Mouse (Mus musculus) midbrain, embryonic 14.5 days (tissue): Measurements from ENCODE around the gene Map7. TPM values are rescaled to one million over a fixed set of nuclear protein-coding genes. Genes with fewer than 3 reads are reported as not detected.

Experiments
- ATAC-seq: fragments of 200-750 bp; cut with Nextera tagmentation; 2 replicates; pipeline ENCODE4 v1.8.0; 2017; ENCODE audit warnings: moderate number of reproducible peaks, moderate library complexity; ENCODE audit not compliant: low FRiP score, low TSS enrichment
- DNase-seq: peaks from one replicate; pipeline ENCODE4 v3.0.0-alpha.2; 2015
- H3K27ac ChIP-seq: fragments of 300-500 bp; sonication (generic); replicated peaks from 2 replicates; pipeline ENCODE4 v1.5.1; 2014; ENCODE audit warnings: mild to moderate bottlenecking, low read depth, low read length, moderate library complexity
- H3K27me3 ChIP-seq: fragments of 300-500 bp; sonication (generic); 2 replicates; pipeline ENCODE4 v1.6.1; 2014; ENCODE audit warnings: low read length, control low read depth, mixed read lengths; ENCODE audit not compliant: control insufficient read depth, insufficient read depth
- H3K36me3 ChIP-seq: fragments of 300-500 bp; sonication (generic); 2 replicates; pipeline ENCODE4 v1.6.1; 2014; ENCODE audit warnings: low read length, control low read depth; ENCODE audit not compliant: control insufficient read depth, insufficient read depth
- H3K4me1 ChIP-seq: fragments of 300-500 bp; sonication (generic); 2 replicates; pipeline ENCODE4 v1.6.1; 2014; ENCODE audit warnings: mild to moderate bottlenecking, antibody characterized with exemption, low read length, control low read depth; ENCODE audit not compliant: control insufficient read depth, insufficient read depth
- H3K4me2 ChIP-seq: fragments of 300-500 bp; sonication (generic); 2 replicates; pipeline ENCODE4 v1.6.1; 2014; ENCODE audit warnings: mild to moderate bottlenecking, low read length, moderate library complexity
- H3K4me3 ChIP-seq: fragments of 300-500 bp; sonication (generic); replicated peaks from 2 replicates; pipeline ENCODE4 v1.5.1; 2014; ENCODE audit warnings: low read depth, low read length
- H3K9ac ChIP-seq: fragments of 300-500 bp; sonication (generic); replicated peaks from 2 replicates; pipeline ENCODE4 v1.6.1; 2014; ENCODE audit warnings: mild to moderate bottlenecking, low read length, moderate library complexity
- H3K9me3 ChIP-seq: fragments of 300-500 bp; sonication (generic); 2 replicates; pipeline ENCODE4 v1.6.1; 2016; ENCODE audit warnings: low read length, control low read depth, mixed read lengths; ENCODE audit not compliant: control insufficient read depth
- WGBS: fragments of 180-500 bp; shearing (Covaris S2); extraction: QIAGEN DNeasy Blood & Tissue Kit; methylation state at CpG from one replicate; pipeline ENCODE4 v1.1.7; 2014; 5-methylcytosine and 5-hydroxymethylcytosine counted together
- polyA plus RNA-seq: library from polyadenylated mRNA; unstranded; fragments of >200 nt; fragmentation: Nextera tagmentation; extraction: Ambion mirVana; gene quantifications from 2 replicates; pipeline ENCODE4 v1.2.1, GENCODE M21; 2014

Gene Map7
- polyA plus RNA-seq, 1 experiment from 2014 or later = 5.3 TPM

GRCm38 (mm10) chr10:20149121-20149834 is 1.0 kb downstream of the Map7 start:
- Histone ChIP-seq H3K4me1 (peaks cover 4% of the 10 kb centered on the region; the same call in 1 of the 2 replicates), H3K36me3 (no peaks in the 10 kb centered on the region), H3K27me3 (peaks cover 43% of the 10 kb centered on the region), H3K9me3 (no peaks in the 10 kb centered on the region), H3K4me2 (peak overlapping the region; percentile 92), H3K4me3 (peak overlapping the region; percentile 61), H3K9ac (peak overlapping the region; percentile 53), H3K27ac (no peak overlapping the region)
- peak; percentile 75 for ATAC-seq
- WGBS = 1% methylated on average over 65 of the region's 74 CpGs
- DNase-seq = peak; percentile 72

GRCm38 (mm10) chr10:20149835-20150355 is 1.6 kb downstream of the Map7 start:
- Histone ChIP-seq H3K4me1 (peaks cover 4% of the 10 kb centered on the region; the same call in 1 of the 2 replicates), H3K27ac (no peak overlapping the region), H3K4me2 (peak overlapping the region; percentile 92), H3K9me3 (no peaks in the 10 kb centered on the region), H3K4me3 (peak overlapping the region; percentile 61), H3K36me3 (no peaks in the 10 kb centered on the region), H3K27me3 (peaks cover 43% of the 10 kb centered on the region), H3K9ac (peak overlapping the region; percentile 53; the same call in 1 of the 2 replicates)
- 6% methylated on average over 13 of the region's 13 CpGs for WGBS
- DNase-seq = peak; percentile 26
- ATAC-seq = no peak

- Histone ChIP-seq H3K27ac (no peak overlapping the region), H3K36me3 (no peaks in the 10 kb centered on the region), H3K4me3 (no peak overlapping the region), H3K4me1 (peaks cover 4% of the 10 kb centered on the region; the same call in 1 of the 2 replicates), H3K27me3 (peaks cover 36% of the 10 kb centered on the region), H3K4me2 (no peak overlapping the region), H3K9ac (no peak overlapping the region), H3K9me3 (no peaks in the 10 kb centered on the region)
- DNase-seq = peak; percentile 34
- WGBS = 85% methylated on average over 1 of the region's 1 CpGs
- no peak for ATAC-seq
These were observed 3.9 kb downstream of the Map7 start for GRCm38 (mm10) chr10:20152131-20152530.

- no peak for DNase-seq
These were observed 5.2 kb downstream of the Map7 start for GRCm38 (mm10) chr10:20153507-20153906.

GRCm38 (mm10) chr10:20155401-20155800 is 7.1 kb downstream of the Map7 start:
- H3K9me3 ChIP-seq = no peaks in the 10 kb centered on the region
- WGBS = 80% methylated on average over 7 of the region's 7 CpGs
- H3K27me3 ChIP-seq = peaks cover 7% of the 10 kb centered on the region
- no peak overlapping the region for H3K9ac ChIP-seq
- H3K36me3 ChIP-seq = no peaks in the 10 kb centered on the region
- H3K4me1 ChIP-seq = no peaks in the 10 kb centered on the region
- DNase-seq (no peak), ATAC-seq (no peak)
- no peak overlapping the region for H3K27ac ChIP-seq
- H3K4me3 ChIP-seq = no peak overlapping the region
- no peak overlapping the region for H3K4me2 ChIP-seq

More at GRCm38 (mm10) chr10:20153507-20153906, 5.2 kb downstream of the Map7 start:
- Histone ChIP-seq H3K9ac (no peak overlapping the region), H3K36me3 (no peaks in the 10 kb centered on the region), H3K27ac (no peak overlapping the region), H3K27me3 (peaks cover 23% of the 10 kb centered on the region), H3K4me1 (peaks cover 4% of the 10 kb centered on the region; the same call in 1 of the 2 replicates), H3K4me3 (no peak overlapping the region), H3K9me3 (no peaks in the 10 kb centered on the region), H3K4me2 (no peak overlapping the region)
- no peak for ATAC-seq
- 43% methylated on average over 2 of the region's 2 CpGs for WGBS

GRCm38 (mm10) chr10:20157021-20157726 is 8.9 kb downstream of the Map7 start:
- Histone ChIP-seq H3K27ac (no peak overlapping the region), H3K27me3 (no peaks in the 10 kb centered on the region), H3K9me3 (no peaks in the 10 kb centered on the region), H3K4me2 (no peak overlapping the region), H3K4me1 (no peaks in the 10 kb centered on the region), H3K9ac (no peak overlapping the region), H3K4me3 (no peak overlapping the region), H3K36me3 (no peaks in the 10 kb centered on the region)
- DNase-seq (no peak), ATAC-seq (no peak)
- WGBS = 80% methylated on average over 8 of the region's 8 CpGs

GRCm38 (mm10) chr10:20158756-20159155 is 10.5 kb downstream of the Map7 start:
- no peaks in the 10 kb centered on the region for H3K36me3 ChIP-seq

GRCm38 (mm10) chr10:20159308-20159707 is 11.0 kb downstream of the Map7 start:
- H3K4me1 ChIP-seq = no peaks in the 10 kb centered on the region
- H3K4me2 ChIP-seq = no peak overlapping the region
- ATAC-seq = no peak
- DNase-seq = no peak
- no peaks in the 10 kb centered on the region for H3K9me3 ChIP-seq
- no peak overlapping the region for H3K4me3 ChIP-seq
- H3K27me3 ChIP-seq = no peaks in the 10 kb centered on the region
- H3K9ac ChIP-seq = no peak overlapping the region
- H3K27ac ChIP-seq = no peak overlapping the region
- H3K36me3 ChIP-seq = no peaks in the 10 kb centered on the region
- 92% methylated on average over 5 of the region's 5 CpGs for WGBS

More at GRCm38 (mm10) chr10:20158756-20159155, 10.5 kb downstream of the Map7 start:
- H3K27me3 ChIP-seq = no peaks in the 10 kb centered on the region
- no peak overlapping the region for H3K4me3 ChIP-seq
- no peak overlapping the region for H3K4me2 ChIP-seq
- no peaks in the 10 kb centered on the region for H3K4me1 ChIP-seq
- no peak overlapping the region for H3K27ac ChIP-seq
- no peak for DNase-seq
- no peak for ATAC-seq
- WGBS = 62% methylated on average over 4 of the region's 4 CpGs
- no peaks in the 10 kb centered on the region for H3K9me3 ChIP-seq
- no peak overlapping the region for H3K9ac ChIP-seq
